Mouse (Mus musculus) heart, embryonic 14.5 days (tissue): ENCODE measurements around the gene Pgp. TPM values are rescaled to one million over a fixed set of nuclear protein-coding genes. Genes with fewer than 3 reads are reported as not detected.
A peak's percentile ranks its signal among the peaks of the same experiment; 100 is the strongest.

Experiments
- ATAC-seq: fragments of 200-750 bp; cut with Nextera tagmentation; 2 replicates; pipeline ENCODE4 v1.8.0; 2017; ENCODE audit warnings: low read depth, moderate TSS enrichment; ENCODE audit not compliant: insufficient number of reproducible peaks, insufficient read depth, low FRiP score
- H3K27ac ChIP-seq, 2 experiments: fragments of 200-500 bp in 1 of 2; fragments of 300-500 bp in 1 of 2; sonication (generic) in 1 of 2; replicated peaks in 1 of 2; 2 replicates each; pipeline ENCODE4 v1.5.1; 2012 to 2014; ENCODE audit warnings: low read depth in 2 of 2, low read length in 2 of 2, control low read depth in 1 of 2, mild to moderate bottlenecking in 1 of 2, mixed read lengths in 1 of 2; ENCODE audit not compliant: control insufficient read depth in 1 of 2, insufficient read depth in 1 of 2
- H3K27me3 ChIP-seq: fragments of 300-500 bp; sonication (generic); 2 replicates; pipeline ENCODE4 v1.6.1; 2014; ENCODE audit warnings: mild to moderate bottlenecking, low read length, control low read depth; ENCODE audit not compliant: control insufficient read depth, insufficient read depth
- H3K36me3 ChIP-seq: fragments of 300-500 bp; sonication (generic); 2 replicates; pipeline ENCODE4 v1.6.1; 2014; ENCODE audit warnings: mild to moderate bottlenecking, control low read depth, low read length, mixed read lengths; ENCODE audit not compliant: control insufficient read depth, insufficient read depth
- H3K4me1 ChIP-seq, 2 experiments: fragments of 200-500 bp in 1 of 2; fragments of 300-500 bp in 1 of 2; sonication (generic) in 1 of 2; 2 replicates each; pipeline ENCODE4 v1.6.1; 2012 to 2014; ENCODE audit warnings: low read length in 2 of 2, control low read depth in 1 of 2, mixed read lengths in 1 of 2; ENCODE audit not compliant: control insufficient read depth in 2 of 2, insufficient read depth in 2 of 2
- H3K4me2 ChIP-seq: fragments of 300-500 bp; sonication (generic); 2 replicates; pipeline ENCODE4 v1.6.1; 2014; ENCODE audit warnings: mild to moderate bottlenecking, low read length
- H3K4me3 ChIP-seq, 2 experiments: fragments of 200-500 bp in 1 of 2; fragments of 300-500 bp in 1 of 2; sonication (generic) in 1 of 2; 2 replicates each; pipeline ENCODE4 v1.5.1; 2012 to 2014; ENCODE audit warnings: low read length in 2 of 2, mild to moderate bottlenecking in 2 of 2, control low read depth in 1 of 2, low read depth in 1 of 2, moderate library complexity in 1 of 2; ENCODE audit not compliant: control insufficient read depth in 1 of 2, insufficient read depth in 1 of 2
- H3K9ac ChIP-seq: fragments of 300-500 bp; sonication (generic); 2 replicates; pipeline ENCODE4 v1.6.1; 2014; ENCODE audit warnings: mild to moderate bottlenecking, low read length
- H3K9me3 ChIP-seq: fragments of 300-500 bp; sonication (generic); 2 replicates; pipeline ENCODE4 v1.6.1; 2016; ENCODE audit warnings: low read length, control low read depth; ENCODE audit not compliant: control insufficient read depth
- WGBS: fragments of 180-500 bp; shearing (Covaris S2); extraction: QIAGEN DNeasy Blood & Tissue Kit; methylation state at CpG from one replicate; pipeline ENCODE4 v1.1.7; 2014; 5-methylcytosine and 5-hydroxymethylcytosine counted together
- polyA plus RNA-seq: library from polyadenylated mRNA; unstranded; fragments of >200 nt; fragmentation: Nextera tagmentation; extraction: Ambion mirVana; gene quantifications from 2 replicates; pipeline ENCODE4 v1.2.1, GENCODE M21; 2014

The Pgp gene
- polyA plus RNA-seq, 1 experiment from 2014 or later: 66.6 TPM

DNA sequence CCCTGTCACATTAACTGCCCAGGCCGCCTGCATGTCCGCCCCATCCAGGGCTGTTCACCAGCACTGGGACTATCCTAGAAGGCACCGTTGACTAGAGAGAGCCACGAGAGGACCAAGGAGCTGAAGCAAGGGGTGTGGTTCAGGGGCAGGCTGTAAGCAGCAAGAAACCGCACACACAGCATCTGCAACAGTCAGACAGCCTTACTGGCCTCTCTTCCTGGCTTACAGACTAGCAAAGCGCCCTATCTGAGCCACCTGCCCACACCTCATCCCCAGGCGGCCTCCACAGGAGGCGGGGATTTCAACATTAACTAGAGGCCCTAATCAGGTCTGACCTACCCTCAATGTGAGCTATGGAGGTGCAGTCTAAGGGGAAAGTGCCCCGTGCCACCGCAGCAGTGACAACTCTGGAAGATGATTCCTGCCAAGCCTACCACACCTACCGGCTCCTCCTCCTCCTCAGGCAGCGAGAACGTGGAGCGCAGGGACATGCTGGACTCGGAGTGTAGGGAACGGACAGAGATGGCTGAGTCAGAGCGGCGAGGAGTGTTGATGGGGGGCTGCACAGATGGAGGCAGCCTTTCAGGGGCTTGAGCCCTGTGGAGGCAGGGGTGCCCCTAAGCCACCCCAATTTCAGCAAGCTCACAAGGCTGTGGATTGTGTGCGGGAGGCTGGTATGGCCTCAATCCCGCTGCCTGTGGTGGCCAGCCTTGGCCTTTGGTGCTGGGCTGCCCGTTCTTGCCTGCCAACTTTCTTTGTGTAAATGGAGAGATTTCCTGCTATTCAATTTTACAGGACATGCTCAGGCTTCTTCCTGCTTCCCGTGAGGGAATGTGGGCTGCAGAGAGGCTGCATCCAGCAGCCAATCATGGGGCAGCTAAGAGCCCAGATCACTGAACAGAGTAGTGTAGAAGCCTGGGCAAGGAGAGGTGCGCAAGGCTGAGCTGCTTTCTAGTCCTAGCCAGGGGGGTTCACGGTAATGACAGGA is 44.4 kb downstream of the Pgp start:
- H3K4me2 ChIP-seq: peak overlapping the region; percentile 3; the same call in 1 of the 2 replicates

DNA sequence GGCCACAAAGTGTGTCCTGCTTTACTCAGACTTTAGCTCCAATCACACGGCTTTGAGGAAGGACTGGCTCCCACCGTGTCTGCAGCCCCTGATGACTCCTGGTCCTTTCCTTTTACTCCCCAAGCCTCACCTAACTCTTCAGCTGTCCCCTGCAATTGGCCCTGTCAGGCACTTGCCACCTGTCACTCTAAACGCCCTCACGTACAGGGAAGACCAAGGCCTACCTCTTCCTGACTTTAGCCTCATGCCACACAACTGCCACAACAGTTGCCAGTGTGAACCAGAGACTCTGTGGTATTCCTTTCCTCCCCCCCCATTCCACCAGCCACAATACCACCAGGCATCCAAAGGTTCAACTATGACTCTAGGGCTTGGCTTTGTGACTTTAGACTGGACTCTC is 50.3 kb downstream of the Pgp start:
- ATAC-seq: no peak
- H3K4me1 ChIP-seq: peaks cover 3 to 11% of the 10 kb centered on the region in 2 experiments; a peak in 2 of 4 replicates
- 72% methylated on average over 4 of the region's 4 CpGs for WGBS
- no peaks in the 10 kb centered on the region for H3K27me3 ChIP-seq
- H3K9me3 ChIP-seq: no peaks in the 10 kb centered on the region
- no peak overlapping the region for H3K4me2 ChIP-seq
- no peak overlapping the region for H3K4me3 ChIP-seq
- no peak overlapping the region for H3K27ac ChIP-seq
- H3K36me3 ChIP-seq: peaks cover 43% of the 10 kb centered on the region
- H3K9ac ChIP-seq: no peak overlapping the region

More for the DNA sequence above, 44.4 kb downstream of the Pgp start:
- peaks cover 82% of the 10 kb centered on the region for H3K36me3 ChIP-seq
- 81% methylated on average over 24 of the region's 24 CpGs for WGBS
- peak; percentile 45; the same call in 1 of the 2 replicates for ATAC-seq
- H3K27ac ChIP-seq: peak overlapping the region; percentile 61 to 63
- H3K4me3 ChIP-seq: no peak overlapping the region
- no peaks in the 10 kb centered on the region for H3K27me3 ChIP-seq
- H3K9me3 ChIP-seq: no peaks in the 10 kb centered on the region
- H3K9ac ChIP-seq: 0 out of 2 replicates have a peak overlapping the region, but pooled peaks have one; percentile 3
- H3K4me1 ChIP-seq: peaks cover 0 to 5% of the 10 kb centered on the region in 2 experiments; a peak in 1 of 4 replicates

Other genes starting within 250 kb of the Pgp start
- 5.2 and 5.4 TPM in 2 replicates for gene Tedc2, start 249.5 kb upstream of the Pgp start, polyA plus RNA-seq
- 27.8 and 29.1 TPM in 2 replicates for gene Ccnf, start 218.9 kb upstream of the Pgp start, polyA plus RNA-seq
- 0.07 TPM in 1 of 2 replicates, not detected in the other for gene Abca17, start 119.3 kb upstream of the Pgp start, polyA plus RNA-seq
- gene Abca3, start 118.4 kb upstream of the Pgp start, polyA plus RNA-seq: 8.5 and 8.6 TPM in 2 replicates
- gene Rnps1, start 55.8 kb upstream of the Pgp start, polyA plus RNA-seq: 196 and 203 TPM in 2 replicates
- gene Eci1, start 43.8 kb upstream of the Pgp start, polyA plus RNA-seq: 283 and 294 TPM in 2 replicates
- 1.5 and 2.4 TPM in 2 replicates for gene Dnase1l2, start 27.3 kb upstream of the Pgp start, polyA plus RNA-seq
- 16.0 and 17.6 TPM in 2 replicates for gene E4f1, start 79 bp upstream of the Pgp start, polyA plus RNA-seq
- not detected in 2 replicates for gene Bricd5, start 3.5 kb downstream of the Pgp start, polyA plus RNA-seq
- 15.2 and 17.5 TPM in 2 replicates for gene Mlst8, start 8.7 kb downstream of the Pgp start, polyA plus RNA-seq
- gene Caskin1, start 18.2 kb downstream of the Pgp start, polyA plus RNA-seq: 0.26 and 0.62 TPM in 2 replicates
- 68.8 and 74.4 TPM in 2 replicates for gene Traf7, start 57.5 kb downstream of the Pgp start, polyA plus RNA-seq
- gene Rab26, start 63.8 kb downstream of the Pgp start, polyA plus RNA-seq: 1.7 and 1.9 TPM in 2 replicates
- 16.8 and 18.0 TPM in 2 replicates for gene Pkd1, start 79.4 kb downstream of the Pgp start, polyA plus RNA-seq
- gene Tsc2, start 162.2 kb downstream of the Pgp start, polyA plus RNA-seq: 49.1 and 51.1 TPM in 2 replicates
- gene Nthl1, start 162.3 kb downstream of the Pgp start, polyA plus RNA-seq: 7.3 and 7.7 TPM in 2 replicates
- 59.6 and 60.9 TPM in 2 replicates for gene Slc9a3r2, start 179.9 kb downstream of the Pgp start, polyA plus RNA-seq
- not detected in 2 replicates for gene Npw, start 188.1 kb downstream of the Pgp start, polyA plus RNA-seq
- 18.4 and 19.4 TPM in 2 replicates for gene Zfp598, start 199.3 kb downstream of the Pgp start, polyA plus RNA-seq
- gene Syngr3, start 219.6 kb downstream of the Pgp start, polyA plus RNA-seq: 0.42 and 0.69 TPM in 2 replicates
- 29.3 and 29.7 TPM in 2 replicates for gene Gfer, start 225.8 kb downstream of the Pgp start, polyA plus RNA-seq
- gene Noxo1, start 225.8 kb downstream of the Pgp start, polyA plus RNA-seq: 0.68 and 1.1 TPM in 2 replicates
- 39.2 and 40.2 TPM in 2 replicates for gene Tbl3, start 237.3 kb downstream of the Pgp start, polyA plus RNA-seq
- not detected in 2 replicates for gene Rnf151, start 247.7 kb downstream of the Pgp start, polyA plus RNA-seq
- 919 and 1,010 TPM in 2 replicates for gene Rps2, start 247.7 kb downstream of the Pgp start, polyA plus RNA-seq